Mouse (Mus musculus): ENCODE results near the gene Armt1.

DNA sequence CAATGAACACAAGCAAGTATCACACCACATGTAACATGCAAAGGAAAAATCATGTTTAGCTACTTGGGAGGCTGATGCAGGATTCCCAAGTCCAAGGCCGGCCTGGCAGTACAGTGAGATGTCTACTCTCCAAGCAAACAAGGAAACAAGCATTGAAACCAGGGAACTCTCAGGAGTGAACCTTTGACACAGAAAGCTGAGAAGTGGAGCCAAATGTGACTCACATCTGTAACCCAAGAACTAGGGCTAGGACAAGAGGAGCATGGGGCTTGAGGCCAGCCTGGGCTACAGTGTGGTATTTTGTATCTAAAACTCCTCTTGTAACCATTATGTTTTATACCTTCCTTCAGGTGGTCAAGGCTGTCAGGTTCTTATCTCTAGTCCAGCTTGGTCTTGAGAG, 25.1 kb upstream of the Armt1 start:
- TF ChIP-seq CTCF (conservative IDR thresholded peaks at IDR 0.05; ENCODE audit: insufficient read depth, insufficient read length, low read depth, low read length), result no peak
- TF ChIP-seq POLR2A (IDR thresholded peaks at IDR 0.05; ENCODE audit: low read depth, low read length), result no peak
